Mouse (Mus musculus) embryonic fibroblast, embryonic 13.5 days (primary cell): Measurements from ENCODE around the gene Cops7a. TPM values are rescaled to one million over a fixed set of nuclear protein-coding genes. Genes with fewer than 3 reads are reported as not detected.

Source experiments
- H3K27ac ChIP-seq: 2 replicates; pipeline ENCODE4 v1.5.1; 2012; ENCODE audit warnings: low read length, control low read depth, inconsistent platforms; ENCODE audit not compliant: insufficient read depth
- H3K4me1 ChIP-seq: 2 replicates; pipeline ENCODE4 v1.6.1; 2011; ENCODE audit warnings: low read length; ENCODE audit not compliant: control insufficient read depth, insufficient read depth
- H3K4me3 ChIP-seq: 2 replicates; pipeline ENCODE4 v1.5.1; 2011; ENCODE audit warnings: mild to moderate bottlenecking, control low read depth, low read length; ENCODE audit not compliant: insufficient read depth
- CTCF ChIP-seq: IDR thresholded peaks from 2 replicates; pipeline ENCODE4 v1.5.1; 2011; ENCODE audit warnings: mild to moderate bottlenecking, control low read depth, low read length, moderate library complexity, borderline replicate concordance; ENCODE audit not compliant: insufficient read depth
- POLR2A ChIP-seq: IDR thresholded peaks from 2 replicates; pipeline ENCODE4 v1.6.1; 2011; ENCODE audit warnings: low read depth, mild to moderate bottlenecking, control low read depth, low read length, moderate library complexity
- polyA plus RNA-seq: library from polyadenylated mRNA; stranded (reverse); fragments of >200 nt; gene quantifications from 2 replicates; pipeline ENCODE4 v1.2.4, GENCODE M21; 2011; ENCODE audit warnings: low read depth; ENCODE audit not compliant: missing spikeins, insufficient read length

The Cops7a gene
- polyA plus RNA-seq, 1 experiment, result 94.3 TPM

- TF ChIP-seq CTCF (no peak), POLR2A (no peak)
- no peaks in the 10 kb centered on the region for H3K4me1 ChIP-seq
- H3K4me3 ChIP-seq, result no peak overlapping the region
- H3K27ac ChIP-seq, result no peak overlapping the region
These were observed 28.7 kb downstream of the Cops7a start for GRCm38 (mm10) chr6:124936681-124937080.

GRCm38 (mm10) chr6:124934670-124935069 lies 30.7 kb downstream of the Cops7a start:
- Histone ChIP-seq H3K4me3 (no peak overlapping the region), H3K4me1 (no peaks in the 10 kb centered on the region; the same call in 1 of the 2 replicates), H3K27ac (no peak overlapping the region)
- TF ChIP-seq POLR2A (no peak), CTCF (no peak)

DNA sequence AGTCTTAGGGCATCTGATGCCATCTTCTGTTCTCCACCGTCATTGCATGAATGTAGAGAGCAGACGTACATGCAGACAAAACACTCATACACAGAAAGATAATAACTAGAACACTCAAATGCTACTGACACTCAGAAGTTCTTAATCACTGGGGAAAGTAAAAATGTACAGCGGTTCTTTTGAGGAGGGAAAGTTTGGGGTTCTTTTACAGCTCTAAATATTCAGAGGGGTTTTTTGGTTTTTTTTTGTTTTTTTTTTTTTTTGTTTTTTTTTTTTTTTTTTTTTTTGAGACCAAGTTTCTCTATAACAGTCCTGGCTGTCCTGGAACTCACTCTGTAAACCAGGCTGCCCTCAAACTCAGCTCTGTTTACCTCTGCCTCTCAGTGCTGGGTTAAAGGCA lies 32.2 kb downstream of the Cops7a start:
- peak overlapping the region; percentile 61; the same call in 1 of the 2 replicates for H3K4me3 ChIP-seq
- no peak overlapping the region for H3K27ac ChIP-seq
- TF ChIP-seq CTCF (no peak), POLR2A (no peak)
- no peaks in the 10 kb centered on the region; the same call in 1 of the 2 replicates for H3K4me1 ChIP-seq

DNA sequence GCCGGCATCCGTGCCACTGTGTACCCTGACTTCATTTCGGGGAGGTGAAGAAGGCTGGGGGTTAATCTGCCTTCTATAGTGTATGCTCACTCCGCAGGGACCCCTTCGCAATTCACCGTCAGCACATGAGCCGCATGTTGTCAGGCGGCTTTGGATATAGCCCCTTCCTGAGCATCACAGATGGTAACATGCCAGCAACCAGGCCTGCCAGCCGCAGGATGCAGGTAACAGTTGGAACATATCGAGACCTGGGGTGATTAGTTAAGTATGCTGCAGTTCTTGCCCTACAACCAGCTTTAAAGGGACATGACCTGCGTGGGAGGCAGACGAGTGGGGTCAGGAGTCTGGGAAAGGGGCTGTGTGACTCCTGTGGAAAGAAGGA lies 33.0 kb downstream of the Cops7a start:
- no peak overlapping the region for H3K27ac ChIP-seq
- peak overlapping the region; percentile 61 for H3K4me3 ChIP-seq
- no peaks in the 10 kb centered on the region; the same call in 1 of the 2 replicates for H3K4me1 ChIP-seq
- TF ChIP-seq POLR2A (no peak), CTCF (no peak)

DNA sequence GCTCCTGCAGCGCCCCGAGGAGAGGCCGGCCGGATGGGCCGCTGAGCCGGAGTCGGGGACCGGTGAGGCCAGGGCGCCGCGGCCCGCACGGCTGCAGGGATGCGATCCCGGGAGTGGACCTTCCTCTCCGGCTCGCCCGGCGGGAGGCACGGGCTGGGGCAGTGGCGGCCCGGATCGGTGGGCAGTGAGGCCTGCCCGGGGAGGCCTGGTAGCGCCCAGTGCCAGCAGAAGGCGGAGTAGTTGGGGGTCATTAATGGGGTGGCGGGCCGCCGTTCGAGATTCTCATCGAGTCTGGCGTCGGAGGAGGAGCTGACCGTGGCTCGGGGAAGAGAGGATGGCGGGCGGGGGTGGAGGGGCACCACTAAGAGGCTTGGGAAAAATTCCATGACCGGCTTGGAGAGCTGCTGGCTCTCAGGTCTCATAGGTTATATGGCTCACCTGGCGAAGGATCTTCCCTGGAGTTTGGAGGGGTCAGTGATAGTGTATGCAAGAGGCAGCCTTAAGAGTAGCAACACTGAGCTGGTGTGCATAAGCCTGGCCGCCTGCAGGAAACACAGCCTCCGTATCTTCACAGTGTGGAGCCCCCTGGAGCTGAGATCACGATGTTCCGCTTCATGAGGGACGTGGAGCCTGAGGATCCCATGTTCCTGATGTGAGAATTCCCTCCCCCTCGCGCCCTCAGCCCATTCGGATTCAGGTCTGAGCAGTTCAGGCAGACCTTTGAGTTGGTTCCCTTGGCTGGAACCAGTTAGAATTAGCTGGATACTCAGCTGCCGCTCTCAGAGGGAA lies 33.6 kb downstream of the Cops7a start:
- TF ChIP-seq CTCF (peak; percentile 40; the same call in 1 of the 2 replicates), POLR2A (0 out of 2 replicates have a peak, but pooled peaks have one; percentile 5)

GRCm38 (mm10) chr6:124930754-124931524 lies 34.4 kb downstream of the Cops7a start, which contains the start of gene Mlf2:
Mlf2 (plus strand) TSS chr6:124931386.
- peak within 1 kb of the TSS; percentile 61 for H3K4me3 ChIP-seq
- TF ChIP-seq POLR2A (peak; percentile 96), CTCF (peak; percentile 77)
- H3K27ac ChIP-seq, result peak within 1 kb of the TSS; percentile 89
- peaks cover 3% of the 10 kb centered on the region for H3K4me1 ChIP-seq

More for the DNA sequence above, 33.6 kb downstream of the Cops7a start:
- peak overlapping the region; percentile 61 for H3K4me3 ChIP-seq
- peak overlapping the region; percentile 89 for H3K27ac ChIP-seq
- H3K4me1 ChIP-seq, result no peaks in the 10 kb centered on the region; the same call in 1 of the 2 replicates

DNA sequence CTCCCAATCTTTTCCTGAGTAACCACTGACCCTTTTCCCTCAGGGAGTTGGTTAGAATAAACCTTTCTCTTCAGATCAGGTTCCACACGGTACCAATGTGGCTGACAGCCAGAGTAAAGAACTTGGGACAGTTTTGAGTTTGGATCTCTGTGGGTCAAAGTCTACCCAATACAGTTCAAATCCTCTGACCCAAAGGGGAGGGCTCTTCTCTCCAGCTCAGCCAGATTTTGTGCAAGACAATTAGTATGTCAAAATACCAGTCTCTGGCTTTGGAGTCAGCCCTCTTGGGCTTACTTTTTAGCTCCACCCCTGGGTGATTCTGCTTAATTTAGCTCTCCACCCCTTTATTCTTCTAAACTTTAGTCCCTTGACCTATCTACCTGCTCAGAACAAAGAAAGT lies 35.1 kb downstream of the Cops7a start:
- H3K27ac ChIP-seq, result peak overlapping the region; percentile 89
- H3K4me3 ChIP-seq, result peak overlapping the region; percentile 15
- no peak for TF ChIP-seq POLR2A
- H3K4me1 ChIP-seq, result peaks cover 6% of the 10 kb centered on the region

GRCm38 (mm10) chr6:124925941-124926340 lies 39.4 kb downstream of the Cops7a start:
- Histone ChIP-seq H3K4me3 (no peak overlapping the region), H3K4me1 (peaks cover 6% of the 10 kb centered on the region), H3K27ac (no peak overlapping the region)
- TF ChIP-seq POLR2A (peak; percentile 29; the same call in 1 of the 2 replicates), CTCF (no peak)

DNA sequence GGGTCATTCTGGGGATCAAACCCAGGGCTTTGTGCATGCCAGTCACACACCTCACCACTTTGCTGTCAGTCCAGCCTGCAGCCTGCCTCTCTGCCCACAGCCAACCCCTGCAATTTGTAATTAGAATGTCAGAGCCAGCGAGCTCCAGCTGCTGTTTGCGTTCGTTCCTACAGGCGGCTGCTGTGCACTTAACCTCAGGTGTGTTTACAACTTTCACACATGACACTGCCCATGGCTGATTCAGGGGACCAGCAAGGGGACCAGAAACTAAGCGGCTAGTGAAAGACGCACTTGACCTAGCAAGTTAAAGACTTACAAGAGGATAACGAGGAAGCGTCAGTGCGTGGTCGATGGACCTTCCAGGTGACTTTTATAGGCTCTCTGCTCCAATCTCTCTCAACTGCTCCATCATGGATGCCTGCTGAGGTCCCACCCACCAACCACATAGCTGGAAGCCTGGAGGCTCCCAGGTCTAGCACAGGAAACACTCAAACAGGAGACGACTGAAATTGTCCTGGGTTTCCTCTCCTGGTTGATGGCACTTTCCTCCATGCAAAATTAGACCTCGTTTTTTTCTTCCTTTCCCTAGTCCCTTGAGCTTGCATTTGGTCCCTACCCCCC lies 40.1 kb downstream of the Cops7a start:
- peaks cover 10% of the 10 kb centered on the region for H3K4me1 ChIP-seq
- no peak for TF ChIP-seq POLR2A
- no peak for TF ChIP-seq CTCF
- no peak overlapping the region for H3K4me3 ChIP-seq
- no peak overlapping the region for H3K27ac ChIP-seq
